Mouse (Mus musculus) erythroid progenitor cell, adult 5-6 weeks (primary cell): ENCODE data around the gene Stx16. TPM values are rescaled to one million over a fixed set of nuclear protein-coding genes. Genes with fewer than 3 reads are reported as not detected.

ENCODE experiments used
- ATAC-seq: replicated peaks from 2 replicates; pipeline ENCODE4 v1.8.0; 2016; ENCODE audit warnings: moderate number of reproducible peaks, mild to moderate bottlenecking, moderate TSS enrichment, inconsistent platforms; ENCODE audit not compliant: poor library complexity, low FRiP score, severe bottlenecking
- total RNA-seq, 2 experiments: library from RNA; stranded (forward) in 1 of 2; stranded (reverse) in 1 of 2; fragments of 150-400 nt in 1 of 2; fragments of 186-747, 209-891 nt in 1 of 2; gene quantifications; 2 replicates each; pipeline versions ENCODE4 v1.2.3 to v1.2.4; 2015 to 2017; ENCODE audit warnings: low replicate concordance in 2 of 2

Gene Stx16
- total RNA-seq, 2 experiments from 2014 or later = 13.2 to 26.8 TPM

DNA sequence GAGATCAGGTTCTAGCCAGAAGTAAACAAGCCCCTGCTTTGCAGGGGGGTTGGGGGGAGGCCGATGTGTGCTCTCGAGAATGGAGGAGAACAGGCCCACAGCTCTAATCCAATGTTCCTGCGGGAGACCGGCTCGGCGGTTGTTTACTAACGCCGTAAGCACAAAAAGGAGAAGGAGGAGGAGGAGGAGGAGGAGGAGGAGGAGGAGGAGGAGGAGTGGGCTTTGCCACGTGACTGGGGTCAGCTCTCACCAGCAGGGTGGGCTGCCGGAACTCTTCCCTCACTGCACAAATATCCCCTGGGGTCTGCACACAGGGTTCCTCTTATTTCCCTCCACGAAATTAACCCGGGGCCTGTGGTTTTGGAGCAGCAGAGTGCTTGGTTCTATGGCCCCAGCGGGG, 1.5 kb upstream of the Stx16 start:
- ATAC-seq = no peak

DNA sequence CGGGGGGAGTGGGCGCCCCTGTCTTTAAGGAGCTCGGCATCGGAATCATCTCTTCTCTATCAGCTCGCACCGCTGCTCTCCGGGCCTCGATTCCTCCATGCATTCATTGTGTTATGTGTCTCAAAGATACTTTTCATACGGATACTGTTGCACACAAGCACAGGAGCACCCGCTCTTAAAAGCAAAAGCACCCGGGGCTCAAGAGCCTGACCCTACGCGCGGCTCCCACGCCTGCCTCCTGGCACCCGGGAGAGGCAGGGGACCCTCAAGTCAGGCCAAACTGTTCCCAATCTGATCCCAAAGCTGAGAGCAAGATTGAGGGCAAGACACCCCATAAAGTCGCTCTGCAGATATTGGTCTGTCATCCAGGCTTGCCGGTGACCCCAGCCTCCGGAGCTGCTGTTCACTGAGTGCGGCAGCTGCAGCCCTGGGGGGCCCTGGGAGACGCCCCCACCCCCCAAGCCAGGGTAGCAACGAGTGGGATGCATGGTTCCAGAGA, 987 bp upstream of the Stx16 start:
- ATAC-seq = no peak

DNA sequence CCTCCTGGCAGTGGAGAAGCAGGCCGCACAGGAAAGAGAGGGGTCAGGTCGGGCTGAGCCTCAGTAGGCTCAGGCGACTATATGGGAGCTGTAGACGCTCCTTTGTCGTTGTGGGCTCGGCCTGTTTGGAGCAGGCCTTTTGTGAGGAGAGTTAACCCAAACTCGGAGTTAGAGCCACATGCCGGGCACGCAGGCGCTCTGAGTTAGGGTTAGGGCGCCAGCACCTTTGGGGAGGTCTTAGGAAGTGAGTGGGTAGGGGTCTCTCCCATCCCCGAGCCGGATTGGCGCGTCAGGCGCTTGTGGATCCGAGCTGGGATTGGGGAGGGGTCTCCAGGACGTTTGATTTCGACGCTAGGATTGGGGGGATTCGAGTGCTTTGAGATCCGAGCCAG, 321 bp downstream of the Stx16 start:
- no peak for ATAC-seq

DNA sequence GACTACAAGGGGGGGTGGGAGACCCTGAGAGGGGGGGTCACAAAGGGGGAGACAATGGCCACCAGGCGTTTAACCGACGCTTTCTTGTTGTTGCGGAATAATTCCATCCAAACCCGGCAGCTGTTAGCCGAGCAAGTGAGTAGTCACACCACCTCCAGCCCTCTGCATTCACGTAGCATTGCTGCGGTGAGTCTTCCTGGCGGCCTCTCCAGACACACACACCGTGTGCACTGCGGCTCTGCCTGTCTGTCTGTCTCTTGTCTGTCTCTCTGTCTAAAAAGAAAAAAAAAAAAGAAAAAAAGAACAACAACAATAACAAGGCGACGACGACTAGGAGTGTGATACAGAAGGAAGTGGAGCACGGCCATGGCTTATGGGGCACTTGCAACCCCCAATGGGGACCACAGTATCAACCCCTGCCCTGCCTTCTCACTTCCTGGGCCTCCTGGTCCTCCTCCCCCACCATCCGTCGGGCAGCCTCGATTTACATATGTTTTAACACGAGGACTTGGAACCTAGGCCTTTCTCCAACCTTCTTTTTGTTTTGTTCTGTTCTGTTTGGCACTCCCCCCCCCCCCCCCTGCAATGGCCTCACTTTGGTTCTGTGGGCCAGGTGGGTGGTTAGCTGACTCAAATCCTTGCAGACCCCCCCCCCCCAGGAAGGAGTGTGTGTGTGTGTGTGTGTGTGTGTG, 1.0 kb downstream of the Stx16 start:
- peak; percentile 45; the same call in 1 of the 2 replicates for ATAC-seq

DNA sequence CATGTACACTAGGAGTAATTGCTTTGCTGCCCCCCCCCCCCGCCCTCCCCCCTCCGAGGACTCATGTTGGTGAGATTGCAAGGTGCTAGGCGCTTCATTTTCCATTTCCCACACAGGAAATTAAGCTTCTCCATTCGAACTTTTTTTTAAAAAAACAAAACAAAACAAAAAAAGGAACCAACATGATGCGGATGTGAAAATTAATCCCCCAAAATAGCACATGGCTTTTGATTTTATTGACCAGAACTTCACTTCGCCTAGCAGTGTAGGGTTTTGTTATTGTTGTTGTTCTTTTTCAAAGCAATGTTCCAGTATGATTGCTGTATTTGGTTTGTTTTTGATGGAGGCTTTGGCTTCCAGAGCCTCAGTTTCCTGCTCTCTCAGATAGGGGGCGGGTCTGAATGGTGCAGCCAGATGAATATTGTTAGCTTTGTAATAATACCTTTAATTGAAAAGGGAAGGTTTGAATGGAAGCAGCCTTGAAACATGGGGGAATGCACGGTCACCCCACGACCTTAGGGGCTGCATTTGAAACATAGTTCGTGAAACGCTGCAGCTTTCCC, 1.7 kb downstream of the Stx16 start:
- ATAC-seq = no peak

DNA sequence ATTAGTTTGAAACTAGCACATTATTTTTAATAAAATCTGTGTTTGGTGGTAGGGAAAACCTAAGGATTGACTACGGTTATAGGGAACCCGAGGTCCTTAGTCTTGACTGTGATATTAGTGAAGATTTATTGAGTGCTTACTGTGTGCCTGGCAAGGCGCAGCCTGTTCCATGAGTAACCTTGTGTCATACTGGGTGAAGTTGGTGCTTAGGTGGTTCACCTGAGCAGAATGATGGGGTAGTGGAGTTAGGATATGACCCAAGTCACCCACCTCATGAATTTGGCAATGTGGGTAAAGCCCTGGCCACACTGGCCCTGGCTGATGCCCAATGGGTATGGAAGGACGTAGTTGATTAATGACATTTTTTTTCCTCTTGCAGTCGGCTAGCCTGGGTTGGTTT, 5.7 kb downstream of the Stx16 start:
- ATAC-seq = no peak

DNA sequence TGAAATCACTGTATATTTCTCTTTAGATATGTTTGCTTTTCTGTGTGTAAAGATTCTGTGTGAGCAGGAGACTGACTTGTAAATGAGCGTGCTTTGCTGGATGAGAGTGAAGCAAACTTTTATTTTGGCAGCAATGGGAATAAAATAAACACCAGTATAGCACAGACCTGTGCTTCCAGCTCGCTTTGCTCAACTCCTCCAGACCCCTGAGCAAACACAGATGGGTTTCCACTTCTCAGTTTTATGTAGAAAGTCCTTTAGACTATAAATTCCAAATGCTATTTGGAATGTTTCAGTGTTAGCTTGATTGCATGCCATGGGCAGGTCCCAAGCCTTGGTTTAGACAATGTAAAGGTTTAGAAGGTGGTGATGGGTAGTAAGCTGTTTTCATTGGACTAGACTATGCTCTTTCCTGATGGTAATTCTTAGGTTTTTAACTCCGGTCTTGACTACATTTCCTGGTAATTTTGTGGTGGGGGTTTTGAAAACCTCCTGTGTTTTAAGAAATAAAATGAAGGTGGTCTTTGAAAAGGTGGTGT, 6.3 kb downstream of the Stx16 start:
- ATAC-seq = no peak

DNA sequence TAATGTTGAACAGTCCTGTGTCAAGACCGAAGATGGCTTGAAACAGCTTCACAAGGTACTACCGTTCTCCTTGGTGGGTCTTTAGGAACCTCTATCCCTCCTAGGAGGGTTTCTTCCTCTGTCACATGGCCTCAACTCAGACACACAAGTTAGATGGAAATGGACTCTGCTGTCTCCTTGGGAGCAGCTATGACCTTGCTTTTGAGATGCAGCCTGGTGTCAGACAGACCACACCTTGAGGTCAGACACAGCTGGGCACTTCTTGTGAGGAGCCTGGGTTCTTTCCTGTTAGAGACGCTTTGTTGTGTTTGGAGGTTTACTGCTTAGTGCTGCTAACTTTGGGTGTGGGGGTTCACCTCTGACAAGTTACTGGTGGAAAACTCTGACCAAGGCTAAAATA, 19.0 kb downstream of the Stx16 start:
- no peak for ATAC-seq

DNA sequence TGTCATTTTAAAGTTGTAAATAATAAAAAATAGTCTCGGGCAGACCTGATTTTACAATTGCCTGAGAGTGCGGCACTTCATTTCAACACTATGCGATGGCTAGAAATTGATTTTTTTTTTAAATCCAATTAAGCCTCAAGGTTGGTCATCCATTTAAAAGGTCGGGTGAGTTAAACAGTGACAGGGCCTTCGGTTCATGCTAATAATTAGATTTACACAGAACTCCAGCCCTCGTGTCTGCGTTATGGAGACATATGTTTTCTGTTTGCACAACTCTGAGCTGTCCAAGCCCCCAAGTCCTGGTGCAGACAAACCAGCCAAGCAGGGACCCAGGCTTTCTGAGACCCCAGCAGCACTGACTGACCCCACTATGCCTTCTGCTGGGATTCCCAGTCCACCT, 26.3 kb downstream of the Stx16 start:
- ATAC-seq = no peak

DNA sequence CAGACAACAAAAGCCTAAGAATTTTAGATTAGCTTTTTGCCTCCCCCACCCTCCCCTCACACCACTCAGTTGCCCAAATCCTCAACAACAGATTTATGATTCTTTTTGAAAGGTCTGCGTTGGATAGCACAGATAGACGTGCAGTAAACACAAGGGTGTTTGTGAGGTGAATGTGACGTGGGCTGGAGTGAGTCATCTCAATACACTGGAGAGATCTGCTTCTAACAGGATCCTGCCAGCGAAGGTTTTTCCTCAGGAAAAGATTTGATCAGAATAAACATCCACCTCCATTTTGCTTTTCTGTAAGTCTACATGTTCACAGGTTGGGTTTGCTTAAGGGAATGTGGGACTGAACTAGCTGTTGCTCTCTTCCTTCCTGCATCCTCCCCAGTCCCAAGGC, 27.4 kb downstream of the Stx16 start:
- ATAC-seq = no peak

DNA sequence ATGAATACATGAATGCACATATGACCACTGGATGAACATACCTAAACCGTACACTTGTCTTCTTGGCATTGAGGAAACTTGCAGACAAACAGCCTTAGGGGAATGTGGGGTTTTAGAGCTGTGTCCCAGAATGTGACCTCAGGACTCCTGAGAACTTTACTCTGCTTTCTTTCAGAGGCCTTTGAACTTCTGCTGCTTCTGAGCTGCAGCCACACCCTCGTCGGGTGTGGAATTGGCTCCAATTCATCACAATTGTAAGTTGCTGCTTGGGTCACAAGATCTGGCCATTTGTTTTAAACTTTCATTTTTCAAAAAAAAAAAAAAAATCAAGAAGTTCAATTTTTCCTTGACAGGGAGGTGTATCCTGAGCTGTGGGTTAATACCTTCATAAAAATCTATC, 31.3 kb downstream of the Stx16 start:
- no peak for ATAC-seq

DNA sequence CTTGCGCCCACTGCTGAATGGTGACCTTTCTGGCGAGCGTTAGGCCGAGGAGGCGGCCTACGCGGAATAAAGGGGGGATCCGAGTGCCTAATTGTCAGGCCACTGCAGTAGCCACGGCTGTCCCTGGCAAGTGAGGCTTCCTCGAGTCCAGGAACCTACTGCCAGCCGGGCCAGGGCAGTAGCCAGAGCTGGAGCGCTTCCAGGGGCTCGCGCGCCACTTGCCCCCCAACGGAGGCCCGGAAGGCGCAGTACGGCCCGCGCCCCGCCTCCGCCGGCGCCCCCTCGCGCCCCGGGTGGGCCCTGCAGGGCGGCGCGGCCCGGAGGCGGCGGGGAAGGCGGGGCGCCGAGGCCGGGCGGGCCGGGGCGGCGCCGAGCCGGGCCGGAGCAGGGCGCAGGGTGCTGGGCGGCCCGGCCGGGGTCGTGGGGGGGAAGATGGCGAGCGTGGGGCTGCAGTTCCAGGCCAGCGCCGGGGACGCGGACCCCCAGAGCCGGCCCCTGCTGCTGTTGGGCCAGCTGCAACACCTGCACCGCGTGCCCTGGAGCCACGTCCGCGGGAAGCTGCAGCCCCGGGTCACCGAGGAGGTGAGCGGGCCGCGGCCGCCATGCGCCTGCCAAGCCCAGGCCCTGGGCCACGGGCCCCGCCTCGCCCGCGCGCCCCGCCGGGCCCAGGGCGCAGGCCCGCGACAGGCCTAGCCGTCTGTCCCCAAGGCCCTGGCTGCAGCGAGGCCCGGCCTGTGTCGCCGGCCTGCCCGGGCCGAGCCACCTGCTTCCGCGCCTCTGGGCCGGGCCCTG, 34.1 kb downstream of the Stx16 start, which contains the start of gene Npepl1:
TSS of gene Npepl1 (plus strand) at position 359 of the 792 bp plus-strand sequence.
- peak; percentile 51; the same call in 1 of the 2 replicates for ATAC-seq

DNA sequence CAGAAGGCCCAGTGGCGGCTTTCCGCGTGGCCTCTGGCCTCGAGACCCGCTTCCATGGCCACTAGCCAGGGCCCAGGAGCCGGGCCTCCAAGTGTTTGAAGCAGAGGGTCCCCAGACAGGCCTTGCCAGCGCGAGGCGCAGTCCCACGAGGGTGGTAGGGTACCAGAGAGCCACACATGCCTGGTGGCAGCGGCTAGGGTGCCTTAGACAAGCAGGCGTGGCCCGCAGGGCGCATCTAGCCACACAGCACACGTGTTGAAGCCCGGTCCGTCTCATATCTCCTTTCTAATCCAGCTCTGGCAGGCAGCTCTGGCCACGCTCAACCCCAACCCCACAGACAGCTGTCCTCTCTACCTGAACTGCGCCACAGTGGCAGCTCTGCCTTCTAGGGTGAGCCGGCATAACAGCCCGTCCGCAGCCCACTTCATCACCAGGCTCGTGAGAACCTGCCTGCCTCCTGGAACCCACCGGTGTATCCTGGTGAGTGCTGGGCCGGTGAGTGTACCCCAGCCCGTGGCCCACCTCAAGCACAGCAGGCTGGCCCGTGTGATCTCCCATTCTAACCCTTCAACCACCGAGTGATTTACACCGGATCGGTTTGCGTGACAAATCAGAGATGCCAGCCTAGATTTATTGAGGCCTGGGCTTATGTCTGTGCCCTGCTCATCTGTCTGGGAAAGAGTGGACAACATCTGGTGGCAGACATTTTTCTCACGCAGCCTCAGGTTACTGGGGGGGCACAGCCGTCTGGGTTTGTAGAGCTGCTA, 34.9 kb downstream of the Stx16 start:
- ATAC-seq = peak; percentile 44

DNA sequence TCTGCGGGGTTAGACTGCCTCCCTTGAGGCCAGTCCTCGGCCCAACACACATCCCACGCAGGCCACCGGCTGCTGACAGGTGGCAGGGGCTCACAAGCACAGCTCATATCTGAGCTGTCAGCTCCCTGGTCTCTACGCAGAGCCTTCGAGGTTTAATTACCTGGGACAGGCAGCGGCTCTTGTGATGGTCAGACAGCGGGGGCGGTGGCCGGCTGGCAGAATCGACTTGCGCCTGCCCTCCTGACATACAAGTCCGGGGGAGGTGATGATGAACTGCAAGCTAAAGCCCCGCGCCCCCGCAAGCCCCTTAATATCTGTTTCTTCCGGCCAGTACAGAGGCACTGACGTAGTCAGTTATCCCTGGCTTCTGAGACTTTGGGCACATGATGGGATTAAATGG, 36.8 kb downstream of the Stx16 start:
- no peak for ATAC-seq

DNA sequence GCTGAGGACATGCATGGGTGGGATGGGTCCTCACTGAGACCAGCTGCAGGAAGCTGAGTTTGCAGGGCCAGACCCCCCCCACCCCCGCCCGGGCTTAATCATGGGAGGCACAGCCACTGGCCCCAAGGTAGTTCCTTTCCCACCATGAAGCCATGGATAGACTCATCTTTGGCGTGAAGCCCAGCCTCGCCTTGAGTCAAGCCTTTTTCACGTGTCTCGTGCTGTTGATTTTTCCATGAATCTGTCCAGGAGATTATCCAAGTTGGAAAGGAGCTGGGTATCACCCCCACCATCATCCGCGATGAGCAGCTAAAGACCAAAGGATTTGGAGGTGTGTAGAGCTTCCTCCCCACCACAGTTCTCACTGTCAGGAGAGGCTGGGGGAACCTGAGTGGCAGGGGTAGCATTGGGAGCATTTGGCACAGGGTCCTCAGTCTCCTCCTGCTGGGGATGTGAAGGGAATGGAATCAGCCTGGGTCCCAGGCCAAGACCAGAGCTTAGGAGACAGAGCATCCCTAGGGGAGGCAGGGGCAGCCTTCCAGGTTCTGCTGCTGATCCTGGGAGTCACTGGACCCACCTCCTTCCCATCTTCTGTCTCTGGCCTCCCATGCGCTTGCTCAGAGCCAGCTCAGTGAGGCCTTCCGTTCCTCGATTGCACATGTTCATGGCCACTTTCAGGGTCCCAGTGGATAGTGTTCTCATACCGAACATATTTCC, 38.2 kb downstream of the Stx16 start:
- no peak for ATAC-seq

DNA sequence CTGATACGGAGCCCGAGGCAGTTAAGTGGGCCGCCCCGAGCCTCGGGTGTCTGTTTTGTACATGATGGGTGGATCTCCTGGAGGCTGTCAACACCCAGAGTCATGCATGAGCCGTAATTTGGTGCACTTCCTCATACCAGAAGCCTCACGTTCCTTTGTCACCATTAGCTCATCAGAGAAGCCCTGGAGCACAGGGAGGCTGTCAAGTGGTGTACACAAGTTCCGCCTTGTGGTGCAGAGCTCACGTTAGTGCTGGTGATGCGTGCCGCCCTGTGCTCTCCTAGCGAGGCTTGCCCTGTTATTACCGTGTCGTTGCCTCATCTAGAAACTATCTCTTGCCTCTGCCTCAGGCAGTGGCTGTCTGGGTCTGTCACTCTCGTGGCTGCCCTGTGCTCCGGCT, 40.8 kb downstream of the Stx16 start:
- no peak for ATAC-seq

DNA sequence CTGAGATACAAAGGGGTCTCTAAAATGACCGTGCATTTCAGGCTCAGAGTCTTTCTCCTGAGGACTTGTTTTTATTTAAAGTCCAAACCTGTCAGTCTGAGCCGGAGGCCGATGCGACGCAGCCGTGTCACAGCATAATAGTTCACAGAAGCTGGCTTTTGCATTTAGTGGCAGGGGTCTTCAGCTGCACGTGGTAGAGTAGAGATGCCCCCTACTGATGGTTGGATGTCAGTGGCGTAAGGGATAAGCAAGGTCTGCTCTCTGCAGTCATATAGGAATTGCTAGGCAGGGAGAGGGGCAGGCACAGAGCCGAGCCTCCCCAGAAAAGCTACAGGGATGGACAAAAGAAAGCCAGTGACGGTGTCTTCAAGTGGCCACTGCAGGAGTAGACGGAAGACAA, 42.0 kb downstream of the Stx16 start:
- ATAC-seq = no peak

DNA sequence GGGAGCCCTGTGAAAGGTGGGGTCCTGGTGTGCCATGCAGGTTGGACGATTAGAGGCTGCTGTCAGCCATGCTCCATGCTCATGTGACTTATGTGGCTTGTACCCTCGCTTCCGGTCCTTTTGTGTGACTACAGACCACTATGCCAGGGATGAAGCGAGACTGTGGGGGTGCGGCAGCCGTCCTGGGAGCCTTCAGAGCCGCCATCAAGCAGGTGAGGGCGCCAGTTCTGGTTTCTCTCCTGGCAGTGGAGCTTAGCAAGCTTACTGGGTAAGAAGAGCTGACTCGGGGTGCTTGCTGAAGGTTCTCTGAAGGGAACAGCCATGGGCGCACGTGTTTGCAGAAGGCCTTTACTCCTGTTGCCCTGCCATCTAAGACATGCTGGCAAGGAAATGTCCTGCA, 43.2 kb downstream of the Stx16 start:
- ATAC-seq = no peak

DNA sequence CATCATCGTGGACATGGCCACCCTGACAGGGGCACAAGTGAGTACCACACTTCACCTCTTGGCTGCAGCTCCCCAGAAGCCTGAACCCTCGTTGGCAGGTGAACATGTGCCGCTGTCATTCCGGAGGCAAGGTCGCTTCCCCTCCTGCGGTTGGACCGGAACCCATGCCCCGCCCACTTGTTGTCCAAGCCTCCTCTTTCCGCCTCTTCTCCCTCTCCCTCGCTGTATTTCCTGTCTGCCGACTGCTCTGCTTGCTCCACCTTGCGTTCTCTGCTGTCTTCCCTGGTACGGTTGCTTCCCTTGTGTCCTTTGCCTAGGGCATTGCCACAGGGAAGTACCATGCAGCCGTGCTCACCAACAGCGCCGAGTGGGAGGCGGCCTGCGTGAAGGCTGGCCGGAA, 44.5 kb downstream of the Stx16 start:
- ATAC-seq = no peak
